Mouse (Mus musculus) cerebellum, postnatal 14 days (tissue): ENCODE data around the gene Sart3.

Experiments used
- DNase-seq, 2 experiments: peaks; one replicate each; pipeline ENCODE4 v3.0.0; 2021; ENCODE audit warnings: mixed read lengths in 2 of 2

The Sart3 gene

GRCm38 (mm10) chr5:113772450-113772895 is at the start of gene Sart3, which contains the start of gene Iscu:
TSS of gene Sart3 (minus strand) at chr5:113772510.
TSS of gene Iscu (plus strand) at chr5:113772748.
- peak; percentile 95 to 98 for DNase-seq

DNA sequence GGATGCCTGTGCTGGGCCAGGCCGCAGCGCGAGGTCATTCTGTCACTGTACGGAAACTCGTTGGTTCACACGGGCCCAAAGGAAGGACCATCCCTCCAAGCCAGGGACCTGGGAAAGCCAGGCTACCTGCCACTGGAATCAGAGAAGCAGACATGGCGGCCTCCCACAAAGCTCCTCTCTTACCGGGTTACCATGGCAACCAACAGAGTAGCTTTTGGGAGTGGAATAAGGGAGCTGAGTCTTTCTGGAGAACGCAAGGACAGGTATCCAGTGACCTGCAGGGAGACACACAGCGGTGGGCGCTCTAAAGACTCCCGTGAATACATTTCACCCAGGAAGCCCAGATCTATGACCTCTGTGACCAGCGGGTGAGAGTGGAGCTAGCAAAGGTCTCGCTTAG is 46.3 kb upstream of the Sart3 start:
- no peak for DNase-seq

DNA sequence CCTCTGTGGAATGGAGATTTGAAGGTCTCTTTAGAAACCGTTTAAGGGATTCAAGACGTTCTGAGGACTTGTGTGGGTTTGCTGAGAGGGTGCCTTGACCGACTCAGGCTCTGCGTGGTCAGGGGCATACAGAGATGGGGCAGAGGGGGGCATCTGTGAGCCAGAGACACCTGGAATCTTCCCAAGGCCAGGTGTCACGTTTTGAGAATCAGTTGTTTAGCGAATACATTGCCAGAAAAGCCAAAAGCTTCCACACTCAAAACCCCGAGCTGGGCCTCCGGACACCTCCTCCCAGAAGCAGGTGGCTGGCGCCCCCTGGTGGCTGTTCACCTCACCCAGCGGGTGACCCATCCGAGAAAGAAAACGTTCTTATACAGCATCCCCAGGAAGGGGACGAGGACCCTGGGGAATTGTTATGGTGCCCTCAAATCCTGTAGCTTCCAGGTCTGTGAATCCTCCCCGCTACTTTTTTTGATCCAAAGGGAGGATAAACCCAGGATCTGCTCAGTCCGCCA is 43.4 kb upstream of the Sart3 start:
- DNase-seq: peak; percentile 83 to 90

DNA sequence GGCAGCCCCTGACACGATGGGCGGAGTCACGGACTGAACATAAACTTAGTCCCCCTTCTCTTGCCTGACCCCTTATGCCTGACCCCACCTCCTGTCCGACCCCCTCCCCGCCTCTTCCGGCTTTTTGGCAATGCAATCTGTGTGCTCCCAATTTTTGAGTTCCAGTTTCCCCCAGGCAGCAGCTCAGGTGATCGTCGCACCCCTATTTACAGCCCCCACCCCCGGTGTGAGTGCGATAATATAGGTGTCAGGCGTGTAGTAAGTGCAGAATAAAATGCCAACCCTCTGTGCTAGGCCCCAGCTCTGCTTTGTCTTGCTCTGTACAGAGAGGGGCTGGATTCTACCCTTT is 42.7 kb upstream of the Sart3 start:
- DNase-seq: no peak

GRCm38 (mm10) chr5:113814111-113815040 is 42.1 kb upstream of the Sart3 start:
- DNase-seq: no peak

GRCm38 (mm10) chr5:113813608-113814007 is 41.3 kb upstream of the Sart3 start:
- DNase-seq: no peak

DNA sequence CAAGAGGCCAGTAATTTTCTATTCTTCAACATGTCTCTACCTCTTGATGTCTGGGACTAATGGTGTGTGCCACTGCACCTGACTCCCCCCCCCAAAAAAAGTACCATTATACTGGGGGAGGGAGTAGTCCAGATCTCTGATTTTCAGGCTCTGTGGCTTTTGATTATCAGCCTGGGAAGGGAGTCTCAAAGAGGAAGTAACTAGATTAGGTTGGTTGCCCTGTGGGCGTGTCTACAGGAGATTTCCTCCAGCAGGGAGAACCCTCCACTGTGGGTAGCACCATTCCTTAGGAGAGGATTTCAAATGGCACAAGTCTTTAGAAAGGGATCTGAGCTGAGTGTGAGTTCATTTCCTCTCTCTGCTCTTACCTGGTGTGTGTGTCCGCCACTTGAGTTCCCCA is 40.3 kb upstream of the Sart3 start:
- no peak for DNase-seq

DNA sequence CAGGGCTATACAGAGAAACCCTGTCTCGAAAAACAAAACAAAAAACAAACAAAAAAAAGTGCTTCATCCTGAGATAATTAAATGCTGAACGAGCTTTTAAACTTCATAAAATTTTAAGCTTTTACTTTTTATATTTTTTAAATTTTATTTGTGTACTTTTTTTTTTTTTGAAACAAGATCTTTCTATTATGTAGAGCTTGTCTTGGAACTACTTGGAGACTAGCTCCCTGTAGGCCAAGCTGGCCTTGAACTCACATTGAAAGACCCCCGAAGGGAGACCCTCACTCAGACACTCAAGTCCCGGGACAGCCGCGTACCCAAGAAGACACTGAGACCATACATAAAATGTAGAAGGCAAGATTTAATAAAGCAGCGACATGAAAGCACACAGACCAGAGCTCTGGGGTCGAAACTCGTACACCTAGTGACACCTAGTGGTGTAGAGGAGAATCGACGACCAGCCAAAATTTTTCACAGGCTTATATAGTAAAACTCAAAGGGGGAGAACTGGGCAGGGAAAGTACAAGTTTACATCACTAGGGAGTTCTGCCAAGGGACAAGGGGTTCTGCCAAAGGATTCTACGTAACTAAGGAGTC is 39.6 kb upstream of the Sart3 start:
- DNase-seq: peak in 1 of 2 experiments; percentile 32

DNA sequence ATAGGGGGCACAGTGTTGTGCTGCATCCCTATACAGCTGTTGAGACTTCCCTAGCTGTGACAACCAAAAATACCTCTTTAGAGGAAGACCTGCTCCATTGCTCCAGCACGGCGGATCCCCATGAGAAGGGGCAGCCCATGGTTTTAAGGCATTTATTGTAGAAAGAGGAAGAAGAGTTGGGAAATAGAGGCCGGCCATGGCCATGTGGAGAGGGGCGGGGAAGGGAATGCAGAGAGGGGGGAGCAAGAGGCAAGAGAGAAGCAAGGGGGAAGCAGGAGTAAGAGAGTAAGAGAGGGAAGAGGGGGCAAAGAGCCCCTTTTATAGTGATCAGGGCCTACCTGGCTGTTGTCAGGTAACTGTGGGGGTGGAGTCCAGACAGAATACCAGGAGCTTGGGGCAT is 37.8 kb upstream of the Sart3 start:
- DNase-seq: no peak

DNA sequence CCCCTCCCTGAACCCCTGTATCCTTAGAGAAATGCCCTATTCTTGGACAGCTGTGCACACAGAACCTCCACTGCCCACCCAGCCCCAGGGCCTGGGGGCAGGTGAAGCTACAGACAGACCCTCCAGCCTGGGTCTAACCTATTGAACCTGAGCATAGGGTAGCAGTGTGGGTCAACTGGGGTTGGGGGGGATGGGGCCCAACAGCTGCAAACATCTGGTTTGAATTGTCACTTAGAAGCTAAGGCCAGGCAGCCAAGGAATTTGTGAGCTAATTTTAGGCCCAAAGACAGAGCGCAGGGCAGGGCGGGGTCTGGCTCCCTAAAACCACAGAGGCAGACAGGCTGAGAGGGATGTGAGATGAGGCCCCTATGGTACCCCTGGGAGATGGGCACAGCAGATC is 35.9 kb upstream of the Sart3 start:
- no peak for DNase-seq

GRCm38 (mm10) chr5:113807712-113808111 is 35.4 kb upstream of the Sart3 start:
- DNase-seq: no peak

- no peak for DNase-seq
Observed at GRCm38 (mm10) chr5:113806414-113806813, 34.1 kb upstream of the Sart3 start.

GRCm38 (mm10) chr5:113805301-113805700 is 33.0 kb upstream of the Sart3 start:
- no peak for DNase-seq

DNA sequence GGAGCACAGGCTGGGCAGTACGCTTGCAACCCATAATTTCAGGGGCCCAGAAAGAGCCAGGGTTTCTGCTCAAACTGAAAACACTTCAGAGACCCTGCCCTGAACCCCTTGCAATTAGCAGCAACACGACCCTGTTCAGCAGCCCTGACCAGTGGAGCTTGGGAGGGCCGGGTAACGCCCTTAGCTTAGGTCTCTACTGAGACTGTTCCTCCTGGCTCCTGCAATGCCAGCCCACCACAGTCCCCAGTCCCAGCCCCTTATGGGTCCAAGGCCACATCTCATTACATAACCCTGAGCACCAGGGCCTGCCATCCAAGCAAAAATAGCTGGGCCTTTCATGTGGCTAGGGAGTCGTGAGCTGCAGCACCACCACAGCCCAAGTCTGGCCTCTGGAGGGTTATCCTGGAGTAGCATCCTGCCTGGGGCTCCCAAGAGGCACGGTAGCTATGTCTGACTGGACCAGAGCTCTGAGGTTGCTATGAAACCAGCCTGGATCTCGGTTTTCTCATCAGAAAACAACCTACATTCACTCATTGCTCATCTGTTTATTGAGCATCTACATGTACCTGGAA is 32.2 kb upstream of the Sart3 start:
- DNase-seq: no peak

DNA sequence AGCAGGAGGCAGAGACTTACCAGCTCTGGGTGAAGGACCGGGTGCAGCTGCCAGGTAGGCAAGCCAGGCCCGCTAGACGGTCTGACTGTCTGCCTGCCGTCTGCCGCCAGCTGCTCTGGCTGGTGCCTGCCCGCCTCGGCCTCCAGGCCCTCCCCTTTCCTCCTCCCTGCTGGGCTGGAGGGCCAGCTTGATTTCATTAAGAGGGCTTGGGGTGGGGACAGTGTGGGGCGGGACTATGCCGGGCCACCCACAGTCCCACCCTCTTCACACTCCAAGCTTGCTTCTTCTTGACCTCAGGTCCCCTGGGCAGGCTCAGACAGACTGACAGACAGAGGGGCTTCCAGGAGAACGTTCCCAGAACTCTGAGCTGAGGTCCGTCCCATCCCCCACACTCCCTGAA is 28.0 kb upstream of the Sart3 start, which contains the start of gene Tmem119:
Tmem119 (minus strand) TSS at position 237 of the 400 bp plus-strand sequence.
- DNase-seq: peak; percentile 38 to 40

GRCm38 (mm10) chr5:113799691-113800090 is 27.4 kb upstream of the Sart3 start:
- DNase-seq: no peak

DNA sequence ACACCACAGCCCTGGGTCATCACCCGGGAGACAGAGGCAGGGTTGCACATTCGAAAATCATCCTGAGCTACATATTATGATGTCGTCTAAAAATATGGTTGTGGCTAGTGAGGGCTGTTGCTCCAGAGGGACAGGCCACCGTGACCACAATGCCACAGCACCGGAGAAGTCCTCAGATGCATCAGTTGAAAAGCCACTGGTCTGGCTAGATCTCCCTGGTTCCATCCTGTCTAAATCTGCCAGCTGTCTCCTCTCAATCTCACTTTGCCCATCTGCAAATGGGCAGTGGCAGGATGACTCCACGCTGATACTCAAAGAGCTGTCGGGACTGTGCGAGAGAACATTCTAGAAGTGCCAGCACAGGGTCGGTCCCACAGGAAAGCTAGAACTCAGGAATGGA is 26.2 kb upstream of the Sart3 start:
- DNase-seq: no peak

GRCm38 (mm10) chr5:113797149-113797882 is 25.0 kb upstream of the Sart3 start:
- DNase-seq: no peak

GRCm38 (mm10) chr5:113796401-113797148 is 24.3 kb upstream of the Sart3 start:
- DNase-seq: no peak

DNA sequence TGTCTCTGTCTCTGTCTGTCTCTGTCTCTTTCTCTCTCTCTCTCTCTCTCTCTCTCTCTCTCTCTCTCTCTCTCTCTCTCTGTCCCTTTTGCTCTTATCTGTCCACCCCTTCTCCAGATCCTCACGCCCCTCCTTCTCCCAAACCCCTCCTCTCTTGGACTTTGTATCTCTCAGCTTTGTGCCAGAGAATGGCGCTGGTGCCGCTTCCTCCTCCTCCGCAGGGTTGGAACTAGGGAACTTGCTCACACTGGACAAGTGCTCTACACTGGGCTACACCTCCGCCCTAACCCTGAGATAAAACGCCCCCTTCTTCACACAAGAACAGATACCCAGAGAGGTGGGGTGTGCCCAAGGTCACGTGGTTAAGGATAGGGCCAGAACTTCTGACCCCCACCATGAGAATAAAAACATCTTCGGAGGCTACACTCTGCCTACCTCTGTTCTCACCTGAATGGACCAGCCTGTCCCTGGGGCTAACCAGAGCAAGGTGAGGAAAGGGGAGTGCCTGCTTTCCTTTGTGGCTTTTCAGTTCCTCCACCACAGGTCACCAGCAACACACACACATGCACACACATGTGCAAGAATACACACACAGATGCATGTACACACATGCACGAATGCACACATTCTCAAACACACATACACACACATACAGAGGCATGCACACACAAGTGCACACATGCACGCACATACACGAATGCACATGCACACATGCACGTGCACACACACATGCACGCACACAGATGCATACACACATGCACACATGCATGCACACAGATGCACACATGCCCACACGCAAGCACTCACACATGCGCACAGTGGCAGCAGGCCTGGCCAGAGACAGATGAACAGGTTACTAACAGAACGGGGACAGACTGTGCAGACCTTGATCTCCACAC is 19.1 kb upstream of the Sart3 start:
- no peak for DNase-seq
